Mouse (Mus musculus) neural tube, embryonic 14.5 days (tissue): Measurements from ENCODE around the gene Msmp. TPM values are rescaled to one million over a fixed set of nuclear protein-coding genes. Genes with fewer than 3 reads are reported as not detected.

Source experiments
- ATAC-seq: fragments of 200-750 bp; cut with Nextera tagmentation; 2 replicates; pipeline ENCODE4 v1.8.0; 2017; ENCODE audit warnings: low read depth, mild to moderate bottlenecking, moderate TSS enrichment, moderate library complexity
- H3K27ac ChIP-seq: fragments of 300-500 bp; sonication (generic); 2 replicates; pipeline ENCODE4 v1.5.1; 2014; ENCODE audit warnings: low read depth, mild to moderate bottlenecking, control low read depth, low read length, moderate library complexity, mixed read lengths
- H3K27me3 ChIP-seq: fragments of 300-500 bp; sonication (generic); 2 replicates; pipeline ENCODE4 v1.6.1; 2014; ENCODE audit warnings: low read length; ENCODE audit not compliant: control insufficient read depth, insufficient read depth
- H3K36me3 ChIP-seq: fragments of 300-500 bp; sonication (generic); 2 replicates; pipeline ENCODE4 v1.6.1; 2014; ENCODE audit warnings: low read length, mixed read lengths; ENCODE audit not compliant: control insufficient read depth, insufficient read depth
- H3K4me1 ChIP-seq: fragments of 300-500 bp; sonication (generic); 2 replicates; pipeline ENCODE4 v1.6.1; 2014; ENCODE audit warnings: low read length; ENCODE audit not compliant: control insufficient read depth, insufficient read depth
- H3K4me2 ChIP-seq: fragments of 300-500 bp; sonication (generic); 2 replicates; pipeline ENCODE4 v1.6.1; 2014; ENCODE audit warnings: mild to moderate bottlenecking, low read depth, low read length, control low read depth
- H3K4me3 ChIP-seq: fragments of 300-500 bp; sonication (generic); 2 replicates; pipeline ENCODE4 v1.5.1; 2014; ENCODE audit warnings: low read depth, low read length, control low read depth, mixed read lengths
- H3K9ac ChIP-seq: fragments of 300-500 bp; sonication (generic); replicated peaks from 2 replicates; pipeline ENCODE4 v1.6.1; 2014; ENCODE audit warnings: low read depth, mild to moderate bottlenecking, control low read depth, low read length, mixed read lengths
- H3K9me3 ChIP-seq: fragments of 300-500 bp; sonication (generic); 2 replicates; pipeline ENCODE4 v1.6.1; 2016; ENCODE audit warnings: low read length; ENCODE audit not compliant: control insufficient read depth
- WGBS: fragments of 180-500 bp; shearing (Covaris S2); extraction: QIAGEN DNeasy Blood & Tissue Kit; methylation state at CpG from one replicate; pipeline ENCODE4 v1.1.7; 2014; 5-methylcytosine and 5-hydroxymethylcytosine counted together
- microRNA-seq: library from miRNA; unstranded; fragments of <30 nt; microRNA quantifications from one replicate; pipeline ENCODE4, GENCODE M21; 2016
- polyA plus RNA-seq: library from polyadenylated mRNA; unstranded; fragments of >200 nt; fragmentation: Nextera tagmentation; extraction: Ambion mirVana; gene quantifications from 2 replicates; pipeline ENCODE4 v1.2.1, GENCODE M21; 2014

The Msmp gene
- polyA plus RNA-seq, 1 experiment from 2014 or later: not detected

GRCm38 (mm10) chr4:43547160-43547559, 37.1 kb downstream of the Msmp start:
- 96% methylated on average over 8 of the region's 8 CpGs for WGBS
- Histone ChIP-seq H3K4me3 (no peak overlapping the region), H3K27me3 (no peaks in the 10 kb centered on the region), H3K36me3 (peaks cover 87% of the 10 kb centered on the region), H3K9me3 (no peaks in the 10 kb centered on the region), H3K9ac (no peak overlapping the region), H3K27ac (no peak overlapping the region), H3K4me2 (no peak overlapping the region), H3K4me1 (no peaks in the 10 kb centered on the region)
- no peak for ATAC-seq

- no peak for ATAC-seq
- Histone ChIP-seq H3K27ac (no peak overlapping the region), H3K36me3 (peaks cover 87% of the 10 kb centered on the region), H3K9ac (no peak overlapping the region), H3K4me3 (no peak overlapping the region), H3K4me2 (no peak overlapping the region), H3K27me3 (no peaks in the 10 kb centered on the region), H3K9me3 (no peaks in the 10 kb centered on the region), H3K4me1 (no peaks in the 10 kb centered on the region)
- WGBS: 98% methylated on average over 12 of the region's 12 CpGs
Measured at GRCm38 (mm10) chr4:43546375-43547047, 37.8 kb downstream of the Msmp start.

DNA sequence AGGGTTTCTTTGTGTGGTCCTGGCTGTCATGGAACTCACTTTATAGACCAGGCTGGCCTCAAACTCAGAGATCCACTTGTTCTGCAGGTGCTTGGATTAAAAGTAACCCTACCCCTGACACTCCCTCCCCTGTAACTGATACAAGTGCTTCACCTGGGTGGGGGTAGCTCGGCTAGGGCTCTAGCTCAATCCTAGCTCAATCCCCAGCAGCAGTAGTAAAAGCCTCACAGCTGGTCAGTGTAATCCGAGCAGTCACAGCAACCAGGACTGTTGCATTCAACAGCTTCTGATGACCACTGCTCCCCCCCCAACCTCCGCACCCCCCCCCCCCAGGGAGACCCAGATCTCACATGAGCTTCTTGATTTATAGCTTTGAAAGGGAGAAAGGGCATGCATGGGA, 42.2 kb downstream of the Msmp start:
- H3K4me3 ChIP-seq: no peak overlapping the region
- H3K27me3 ChIP-seq: no peaks in the 10 kb centered on the region
- H3K36me3 ChIP-seq: peaks cover 79% of the 10 kb centered on the region
- no peak for ATAC-seq
- no peaks in the 10 kb centered on the region for H3K4me1 ChIP-seq
- 75% methylated on average over 2 of the region's 3 CpGs for WGBS
- no peak overlapping the region for H3K9ac ChIP-seq
- no peaks in the 10 kb centered on the region for H3K9me3 ChIP-seq
- H3K27ac ChIP-seq: no peak overlapping the region
- H3K4me2 ChIP-seq: no peak overlapping the region

GRCm38 (mm10) chr4:43536031-43536430, 48.3 kb downstream of the Msmp start:
- 99% methylated on average over 9 of the region's 9 CpGs for WGBS
- no peaks in the 10 kb centered on the region for H3K4me1 ChIP-seq
- no peak overlapping the region for H3K9ac ChIP-seq
- ATAC-seq: no peak
- no peaks in the 10 kb centered on the region for H3K9me3 ChIP-seq
- no peaks in the 10 kb centered on the region for H3K27me3 ChIP-seq
- no peak overlapping the region for H3K4me2 ChIP-seq
- no peak overlapping the region for H3K27ac ChIP-seq
- H3K36me3 ChIP-seq: peaks cover 79% of the 10 kb centered on the region
- no peak overlapping the region for H3K4me3 ChIP-seq

DNA sequence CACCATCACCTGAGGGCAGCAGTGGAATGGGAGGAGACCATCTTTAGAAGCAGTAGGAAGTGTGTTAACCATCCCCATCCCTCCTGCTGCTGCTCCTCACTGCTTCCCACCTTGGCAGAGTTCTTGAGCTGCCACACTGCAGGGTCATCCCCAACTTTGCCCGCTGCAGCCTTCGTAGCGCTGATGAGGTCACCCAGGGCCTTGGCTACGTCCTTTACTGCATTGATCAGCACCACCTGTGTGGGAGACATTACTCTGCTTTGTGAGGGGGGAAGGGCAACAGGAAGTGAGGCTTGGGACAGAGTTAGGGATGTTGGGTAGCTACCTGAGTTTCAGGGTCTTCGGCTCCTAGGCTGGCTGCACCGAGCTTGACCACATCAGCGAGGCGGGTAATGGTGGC, 48.7 kb downstream of the Msmp start:
- Histone ChIP-seq H3K4me1 (no peaks in the 10 kb centered on the region), H3K36me3 (peaks cover 81% of the 10 kb centered on the region), H3K4me2 (no peak overlapping the region), H3K27me3 (no peaks in the 10 kb centered on the region), H3K4me3 (no peak overlapping the region), H3K27ac (no peak overlapping the region), H3K9me3 (no peaks in the 10 kb centered on the region), H3K9ac (no peak overlapping the region)
- ATAC-seq: no peak
- WGBS: 95% methylated on average over 8 of the region's 8 CpGs

GRCm38 (mm10) chr4:43533270-43533669, 51.0 kb downstream of the Msmp start:
- H3K9ac ChIP-seq: no peak overlapping the region
- no peak overlapping the region for H3K27ac ChIP-seq
- no peak overlapping the region for H3K4me2 ChIP-seq
- 86% methylated on average over 9 of the region's 9 CpGs for WGBS
- H3K4me3 ChIP-seq: no peak overlapping the region
- H3K36me3 ChIP-seq: peaks cover 63% of the 10 kb centered on the region
- H3K27me3 ChIP-seq: no peaks in the 10 kb centered on the region
- H3K9me3 ChIP-seq: no peaks in the 10 kb centered on the region
- ATAC-seq: no peak
- no peaks in the 10 kb centered on the region for H3K4me1 ChIP-seq

Small RNA genes within 50 kb of the gene (microRNA-seq; reads per million reads assigned to microRNA genes)
- not detected for gene Gm25262

Other genes starting within 250 kb of the Msmp start
- 43.4 and 75.4 TPM in 2 replicates for gene Rusc2, start 202.5 kb downstream of the Msmp start, polyA plus RNA-seq
- 1.2 and 1.4 TPM in 2 replicates for gene Fam166b, start 155.4 kb downstream of the Msmp start, polyA plus RNA-seq
- gene Tesk1, start 142.6 kb downstream of the Msmp start, polyA plus RNA-seq: 16.4 and 19.0 TPM in 2 replicates
- gene Cd72, start 129.9 kb downstream of the Msmp start, polyA plus RNA-seq: 6.6 and 7.4 TPM in 2 replicates
- gene Sit1, start 100.8 kb downstream of the Msmp start, polyA plus RNA-seq: not detected in 2 replicates
- gene Ccdc107, start 91.6 kb downstream of the Msmp start, polyA plus RNA-seq: 81.4 and 87.2 TPM in 2 replicates
- gene Arhgef39, start 84.8 kb downstream of the Msmp start, polyA plus RNA-seq: 3.6 and 6.2 TPM in 2 replicates
- gene Car9, start 77.5 kb downstream of the Msmp start, polyA plus RNA-seq: not detected in 2 replicates
- 7.2 and 13.3 TPM in 2 replicates for gene Tpm2, start 60.7 kb downstream of the Msmp start, polyA plus RNA-seq
- gene Creb3, start 22.2 kb downstream of the Msmp start, polyA plus RNA-seq: 86.2 and 92.8 TPM in 2 replicates
- 48.8 and 57.8 TPM in 2 replicates for gene Tln1, start 21.8 kb downstream of the Msmp start, polyA plus RNA-seq
- gene Rgp1, start 5.8 kb downstream of the Msmp start, polyA plus RNA-seq: 24.1 and 28.2 TPM in 2 replicates
- 44.4 and 48.5 TPM in 2 replicates for gene Gba2, start 5.6 kb downstream of the Msmp start, polyA plus RNA-seq
- 15.9 and 19.2 TPM in 2 replicates for gene Npr2, start 47.4 kb upstream of the Msmp start, polyA plus RNA-seq
- gene Spag8, start 69.1 kb upstream of the Msmp start, polyA plus RNA-seq: 2.4 and 4.6 TPM in 2 replicates
- 67.1 and 73.9 TPM in 2 replicates for gene Hint2, start 72.0 kb upstream of the Msmp start, polyA plus RNA-seq
- 11.4 and 13.3 TPM in 2 replicates for gene Tmem8b, start 84.5 kb upstream of the Msmp start, polyA plus RNA-seq
- gene Fam221b, start 84.7 kb upstream of the Msmp start, polyA plus RNA-seq: 1.6 and 1.7 TPM in 2 replicates
- not detected in 2 replicates for gene Olfr70, start 116.3 kb upstream of the Msmp start, polyA plus RNA-seq
- gene Olfr71, start 125.8 kb upstream of the Msmp start, polyA plus RNA-seq: not detected in 2 replicates
- 0.19 and 0.24 TPM in 2 replicates for gene Hrct1, start 142.7 kb upstream of the Msmp start, polyA plus RNA-seq
- gene Spaar, start 145.5 kb upstream of the Msmp start, polyA plus RNA-seq: 0.10 TPM in 1 of 2 replicates, not detected in the other
- gene Olfr159, start 186.5 kb upstream of the Msmp start, polyA plus RNA-seq: not detected in 2 replicates
- not detected in 2 replicates for gene Olfr156, start 239.4 kb upstream of the Msmp start, polyA plus RNA-seq